Mouse (Mus musculus): ENCODE data around the gene Cers1. TPM values are rescaled to one million over a fixed set of nuclear protein-coding genes. Genes with fewer than 3 reads are reported as not detected.

The Cers1 gene
- polyA plus RNA-seq, 1 experiment from 2014 or later: 24.5 TPM

GRCm38 (mm10) chr8:70359411-70359810 is 43.8 kb downstream of the Cers1 start:
- Histone ChIP-seq H3K4me2 (no peak overlapping the region), H3K9me3 (no peaks in the 10 kb centered on the region), H3K9ac (no peak overlapping the region), H3K27me3 (peaks cover 14% of the 10 kb centered on the region; the same call in 1 of the 2 replicates), H3K36me3 (no peaks in the 10 kb centered on the region), H3K4me3 (no peak overlapping the region), H3K27ac (no peak overlapping the region), H3K4me1 (replicated peaks) (no peaks in the 10 kb centered on the region)
- WGBS: 48% methylated on average over 3 of the region's 3 CpGs
- no peak for ATAC-seq (ENCODE audit: low FRiP score)

- WGBS: 41% methylated on average over 4 of the region's 4 CpGs
- Histone ChIP-seq H3K4me2 (no peak overlapping the region), H3K4me1 (replicated peaks) (no peaks in the 10 kb centered on the region), H3K9ac (no peak overlapping the region), H3K27ac (no peak overlapping the region), H3K9me3 (no peaks in the 10 kb centered on the region), H3K4me3 (no peak overlapping the region), H3K27me3 (peaks cover 18% of the 10 kb centered on the region), H3K36me3 (no peaks in the 10 kb centered on the region)
- ATAC-seq (ENCODE audit: low FRiP score): no peak
These were observed 45.2 kb downstream of the Cers1 start for GRCm38 (mm10) chr8:70360769-70361168.

- no peak overlapping the region for H3K27ac ChIP-seq
- no peak overlapping the region for H3K4me2 ChIP-seq
- no peaks in the 10 kb centered on the region for H3K9me3 ChIP-seq
- no peak overlapping the region for H3K4me3 ChIP-seq
- WGBS: 79% methylated on average over 10 of the region's 10 CpGs
- H3K4me1 ChIP-seq (replicated peaks): no peaks in the 10 kb centered on the region
- ATAC-seq (ENCODE audit: low FRiP score): no peak
- no peak overlapping the region for H3K9ac ChIP-seq
- H3K27me3 ChIP-seq: peaks cover 22% of the 10 kb centered on the region
- no peaks in the 10 kb centered on the region for H3K36me3 ChIP-seq
These were observed 46.0 kb downstream of the Cers1 start for GRCm38 (mm10) chr8:70361484-70362032.

GRCm38 (mm10) chr8:70364066-70364465 is 48.5 kb downstream of the Cers1 start:
- whole genome bisulfite sequencing: 23% methylated on average over 5 of the region's 5 CpGs
- Histone ChIP-seq H3K9ac (no peak overlapping the region), H3K36me3 (no peaks in the 10 kb centered on the region), H3K4me3 (no peak overlapping the region), H3K4me2 (no peak overlapping the region), H3K4me1 (replicated peaks) (no peaks in the 10 kb centered on the region), H3K27me3 (peaks cover 20% of the 10 kb centered on the region), H3K9me3 (no peaks in the 10 kb centered on the region), H3K27ac (no peak overlapping the region)
- ATAC-seq (ENCODE audit: low FRiP score): peak; percentile 26; the same call in 1 of the 2 replicates

GRCm38 (mm10) chr8:70366588-70366987 is 51.0 kb downstream of the Cers1 start:
- Histone ChIP-seq H3K4me1 (replicated peaks) (no peaks in the 10 kb centered on the region), H3K27ac (no peak overlapping the region), H3K9me3 (no peaks in the 10 kb centered on the region), H3K4me3 (no peak overlapping the region), H3K27me3 (peaks cover 35% of the 10 kb centered on the region), H3K4me2 (no peak overlapping the region), H3K36me3 (no peaks in the 10 kb centered on the region), H3K9ac (no peak overlapping the region)
- no peak for ATAC-seq (ENCODE audit: low FRiP score)
- WGBS: 67% methylated on average over 5 of the region's 5 CpGs

- Histone ChIP-seq H3K4me3 (no peak overlapping the region), H3K4me2 (no peak overlapping the region), H3K9me3 (no peaks in the 10 kb centered on the region), H3K4me1 (replicated peaks) (peaks cover 21% of the 10 kb centered on the region), H3K27ac (no peak overlapping the region), H3K36me3 (no peaks in the 10 kb centered on the region), H3K9ac (no peak overlapping the region), H3K27me3 (peaks cover 69% of the 10 kb centered on the region)
- no peak for ATAC-seq (ENCODE audit: low FRiP score)
- 82% methylated on average over 7 of the region's 7 CpGs for WGBS
These were observed 54.9 kb downstream of the Cers1 start for GRCm38 (mm10) chr8:70370476-70370875.

- Histone ChIP-seq H3K27me3 (peaks cover 74% of the 10 kb centered on the region), H3K9ac (no peak overlapping the region), H3K36me3 (no peaks in the 10 kb centered on the region), H3K4me1 (replicated peaks) (peaks cover 27% of the 10 kb centered on the region), H3K9me3 (no peaks in the 10 kb centered on the region), H3K27ac (no peak overlapping the region), H3K4me3 (no peak overlapping the region), H3K4me2 (no peak overlapping the region)
- no peak for ATAC-seq (ENCODE audit: low FRiP score)
- 36% methylated on average over 6 of the region's 6 CpGs for WGBS
These were observed 56.4 kb downstream of the Cers1 start for GRCm38 (mm10) chr8:70371951-70372350.

GRCm38 (mm10) chr8:70373397-70374317 is 58.1 kb downstream of the Cers1 start, which contains the start of gene Comp:
Gene Comp, plus strand, starts transcription at chr8:70373558.
- Histone ChIP-seq H3K4me2 (peak within 1 kb of the TSS; percentile 48), H3K9ac (no peak within 1 kb of the TSS), H3K27me3 (peaks cover 89% of the 10 kb centered on the region), H3K4me1 (replicated peaks) (peaks cover 27% of the 10 kb centered on the region), H3K9me3 (no peaks in the 10 kb centered on the region), H3K27ac (no peak within 1 kb of the TSS), H3K36me3 (no peaks in the 10 kb centered on the region), H3K4me3 (peak within 1 kb of the TSS; percentile 32)
- ATAC-seq (ENCODE audit: low FRiP score): no peak
- 3% methylated on average over 47 of the region's 47 CpGs for WGBS

GRCm38 (mm10) chr8:70374318-70374927 is 58.8 kb downstream of the Cers1 start:
- Histone ChIP-seq H3K27me3 (peaks cover 94% of the 10 kb centered on the region), H3K9ac (no peak overlapping the region), H3K36me3 (no peaks in the 10 kb centered on the region), H3K4me3 (peak overlapping the region; percentile 32), H3K27ac (no peak overlapping the region), H3K4me2 (peak overlapping the region; percentile 48), H3K4me1 (replicated peaks) (peaks cover 27% of the 10 kb centered on the region), H3K9me3 (no peaks in the 10 kb centered on the region)
- peak; percentile 62 for ATAC-seq (ENCODE audit: low FRiP score)
- under 1% methylated on average over 53 of the region's 53 CpGs for WGBS

GRCm38 (mm10) chr8:70375212-70375859 is 59.8 kb downstream of the Cers1 start:
- Histone ChIP-seq H3K27me3 (peaks cover 98% of the 10 kb centered on the region), H3K4me3 (peak overlapping the region; percentile 32; the same call in 1 of the 2 replicates), H3K36me3 (no peaks in the 10 kb centered on the region), H3K27ac (no peak overlapping the region), H3K4me2 (no peak overlapping the region), H3K9me3 (no peaks in the 10 kb centered on the region), H3K4me1 (replicated peaks) (peaks cover 27% of the 10 kb centered on the region), H3K9ac (no peak overlapping the region)
- ATAC-seq (ENCODE audit: low FRiP score): no peak
- WGBS: 8% methylated on average over 35 of the region's 35 CpGs

GRCm38 (mm10) chr8:70376275-70376741 is 60.7 kb downstream of the Cers1 start:
- Histone ChIP-seq H3K36me3 (no peaks in the 10 kb centered on the region), H3K4me1 (replicated peaks) (peaks cover 27% of the 10 kb centered on the region), H3K9ac (0 out of 2 replicates have a peak overlapping the region, but pooled peaks have one; percentile 46), H3K4me3 (peak overlapping the region; percentile 10; the same call in 1 of the 2 replicates), H3K4me2 (peak overlapping the region; percentile 3; the same call in 1 of the 2 replicates), H3K27me3 (peaks cover 95% of the 10 kb centered on the region), H3K27ac (no peak overlapping the region), H3K9me3 (no peaks in the 10 kb centered on the region)
- no peak for ATAC-seq (ENCODE audit: low FRiP score)
- WGBS: 6% methylated on average over 37 of the region's 37 CpGs

GRCm38 (mm10) chr8:70377049-70377448 is 61.5 kb downstream of the Cers1 start:
- WGBS: 16% methylated on average over 15 of the region's 15 CpGs
- H3K4me2 ChIP-seq: no peak overlapping the region
- ATAC-seq (ENCODE audit: low FRiP score): no peak
- no peaks in the 10 kb centered on the region for H3K36me3 ChIP-seq
- no peak overlapping the region for H3K9ac ChIP-seq
- H3K4me1 ChIP-seq (replicated peaks): peaks cover 27% of the 10 kb centered on the region
- H3K4me3 ChIP-seq: no peak overlapping the region
- no peak overlapping the region for H3K27ac ChIP-seq
- no peaks in the 10 kb centered on the region for H3K9me3 ChIP-seq
- H3K27me3 ChIP-seq: peaks cover 93% of the 10 kb centered on the region

Data from hindbrain, embryonic 13.5 days (tissue).